Mouse (Mus musculus) ovary, postnatal 36 days (tissue): Measurements from ENCODE around the gene Creb5.
"Not testable (repeated sequence)": the region's sequence is repeated elsewhere in the genome, so short reads cannot be mapped to it uniquely, and the experiment has no call there.

Source experiments
- DNase-seq: peaks from one replicate; pipeline ENCODE4 v3.0.0; 2022; ENCODE audit warnings: low spot score, mixed read lengths

The Creb5 gene

GRCm38 (mm10) chr6:53319543-53320325 lies 32.7 kb downstream of the Creb5 start:
- DNase-seq: peak; percentile 6

GRCm38 (mm10) chr6:53337398-53337797 lies 50.3 kb downstream of the Creb5 start:
- peak; percentile 5 for DNase-seq

- no peak for DNase-seq
Measured at GRCm38 (mm10) chr6:53352311-53352960, 65.4 kb downstream of the Creb5 start.

GRCm38 (mm10) chr6:53356328-53356727 lies 69.3 kb downstream of the Creb5 start:
- DNase-seq: no peak

- DNase-seq: no peak
Measured at GRCm38 (mm10) chr6:53363535-53363934, 76.5 kb downstream of the Creb5 start.

GRCm38 (mm10) chr6:53363981-53364391 lies 76.9 kb downstream of the Creb5 start:
- DNase-seq: no peak

GRCm38 (mm10) chr6:53369147-53369546 lies 82.1 kb downstream of the Creb5 start:
- DNase-seq: no peak

GRCm38 (mm10) chr6:53369928-53370327 lies 82.9 kb downstream of the Creb5 start:
- no peak for DNase-seq

GRCm38 (mm10) chr6:53371962-53372361 lies 84.9 kb downstream of the Creb5 start:
- no peak for DNase-seq

- no peak for DNase-seq
Measured at GRCm38 (mm10) chr6:53374315-53374941, 87.4 kb downstream of the Creb5 start.

- DNase-seq: no peak
Measured at GRCm38 (mm10) chr6:53389277-53389676, 102.2 kb downstream of the Creb5 start.

GRCm38 (mm10) chr6:53390413-53390812 lies 103.3 kb downstream of the Creb5 start:
- peak; percentile 33 for DNase-seq

GRCm38 (mm10) chr6:53394026-53394425 lies 107.0 kb downstream of the Creb5 start:
- DNase-seq: no peak

GRCm38 (mm10) chr6:53395208-53395607 lies 108.1 kb downstream of the Creb5 start:
- no peak for DNase-seq

GRCm38 (mm10) chr6:53396421-53396820 lies 109.4 kb downstream of the Creb5 start:
- DNase-seq: no peak

GRCm38 (mm10) chr6:53397797-53398196 lies 110.7 kb downstream of the Creb5 start:
- no peak for DNase-seq

- DNase-seq: no peak
Measured at GRCm38 (mm10) chr6:53398297-53399140, 111.4 kb downstream of the Creb5 start.

GRCm38 (mm10) chr6:53401364-53401763 lies 114.3 kb downstream of the Creb5 start:
- no peak for DNase-seq

- DNase-seq: not testable (repeated sequence)
Measured at GRCm38 (mm10) chr6:53402551-53402950, 115.5 kb downstream of the Creb5 start.

GRCm38 (mm10) chr6:53409183-53409582 lies 122.1 kb downstream of the Creb5 start:
- no peak for DNase-seq

GRCm38 (mm10) chr6:53421345-53421744 lies 134.3 kb downstream of the Creb5 start:
- no peak for DNase-seq

GRCm38 (mm10) chr6:53429368-53429767 lies 142.3 kb downstream of the Creb5 start:
- DNase-seq: no peak
